Mouse (Mus musculus): ENCODE data around the gene Prelp.

DNA sequence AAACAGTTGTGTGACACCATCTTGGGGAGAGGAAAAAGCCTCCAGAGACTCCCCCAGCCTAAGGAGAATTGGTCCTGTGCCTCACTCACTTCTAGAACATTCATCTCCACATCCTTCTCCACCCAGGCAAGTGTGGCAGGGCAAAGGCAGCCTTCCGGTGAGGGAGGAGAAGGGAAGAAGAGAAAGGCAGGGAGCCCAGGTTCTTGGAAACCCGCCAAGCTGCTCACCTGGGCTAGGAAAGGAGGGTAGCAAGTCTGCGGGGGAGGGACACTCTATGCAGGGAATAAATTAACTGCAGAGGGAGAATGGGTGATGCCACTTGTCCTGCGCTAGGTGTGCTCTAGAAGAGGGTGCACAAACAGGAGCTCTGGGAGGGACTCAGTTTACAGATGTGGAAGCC, 10.2 kb downstream of the Prelp start:
- no peak for TF ChIP-seq POLR2A (IDR thresholded peaks at IDR 0.05; ENCODE audit: control insufficient read depth, low read depth, low read length)
- no peak for TF ChIP-seq CTCF (IDR thresholded peaks at IDR 0.05; ENCODE audit: control insufficient read depth, insufficient read depth, insufficient replicate concordance, low read depth, low read length)

All from testis, adult 2 months (tissue).